Mouse (Mus musculus) heart, embryonic 12.5 days (tissue): ENCODE results near the gene Coro2a. TPM values are rescaled to one million over a fixed set of nuclear protein-coding genes. Genes with fewer than 3 reads are reported as not detected.

Source experiments
- ATAC-seq: fragments of 200-750 bp; cut with Nextera tagmentation; 2 replicates; pipeline ENCODE4 v1.8.0; 2017; ENCODE audit warnings: moderate TSS enrichment, moderate library complexity; ENCODE audit not compliant: insufficient number of reproducible peaks, low FRiP score
- H3K27ac ChIP-seq: fragments of 300-500 bp; sonication (generic); 2 replicates; pipeline ENCODE4 v1.5.1; 2016; ENCODE audit warnings: mild to moderate bottlenecking, moderate library complexity; ENCODE audit not compliant: poor library complexity, severe bottlenecking
- H3K27me3 ChIP-seq: fragments of 300-500 bp; sonication (generic); replicated peaks from 2 replicates; pipeline ENCODE4 v1.6.1; 2016; ENCODE audit warnings: mild to moderate bottlenecking, moderate library complexity
- H3K36me3 ChIP-seq: fragments of 300-500 bp; sonication (generic); 2 replicates; pipeline ENCODE4 v1.6.1; 2016; ENCODE audit warnings: mild to moderate bottlenecking, moderate library complexity
- H3K4me1 ChIP-seq: fragments of 300-500 bp; sonication (generic); replicated peaks from 2 replicates; pipeline ENCODE4 v1.6.1; 2016; ENCODE audit warnings: mild to moderate bottlenecking
- H3K4me2 ChIP-seq: fragments of 300-500 bp; sonication (generic); 2 replicates; pipeline ENCODE4 v1.6.1; 2016; ENCODE audit warnings: mild to moderate bottlenecking, moderate library complexity
- H3K4me3 ChIP-seq: fragments of 300-500 bp; sonication (generic); 2 replicates; pipeline ENCODE4 v1.5.1; 2016; ENCODE audit warnings: mild to moderate bottlenecking
- H3K9ac ChIP-seq: fragments of 300-500 bp; sonication (generic); 2 replicates; pipeline ENCODE4 v1.6.1; 2016; ENCODE audit warnings: mild to moderate bottlenecking, moderate library complexity
- H3K9me3 ChIP-seq: fragments of 300-500 bp; sonication (generic); replicated peaks from 2 replicates; pipeline ENCODE4 v1.6.1; 2016; ENCODE audit warnings: mild to moderate bottlenecking, moderate library complexity
- WGBS: fragments of 180-500 bp; shearing (Covaris S2); methylation state at CpG from one replicate; pipeline ENCODE4 v1.1.7; 2016; 5-methylcytosine and 5-hydroxymethylcytosine counted together
- polyA plus RNA-seq: library from polyadenylated mRNA; unstranded; fragments of >200 nt; fragmentation: Nextera tagmentation; extraction: Ambion mirVana; gene quantifications from 2 replicates; pipeline ENCODE4 v1.2.1, GENCODE M21; 2016

Coro2a gene
- polyA plus RNA-seq, 1 experiment from 2014 or later: 0.34 TPM

- H3K4me2 ChIP-seq: no peak overlapping the region
- peaks cover 34% of the 10 kb centered on the region for H3K27me3 ChIP-seq
- H3K27ac ChIP-seq: no peak overlapping the region
- peaks cover 11% of the 10 kb centered on the region for H3K9me3 ChIP-seq
- no peaks in the 10 kb centered on the region for H3K36me3 ChIP-seq
- no peak for ATAC-seq
- H3K4me3 ChIP-seq: no peak overlapping the region
- WGBS: 89% methylated on average over 4 of the region's 4 CpGs
- no peak overlapping the region for H3K9ac ChIP-seq
- H3K4me1 ChIP-seq: peaks cover 31% of the 10 kb centered on the region
Observed at GRCm38 (mm10) chr4:46523324-46523723, 78.7 kb downstream of the Coro2a start.

GRCm38 (mm10) chr4:46521457-46521856 is 80.5 kb downstream of the Coro2a start:
- WGBS: 45% methylated on average over 10 of the region's 10 CpGs
- no peak for ATAC-seq
- Histone ChIP-seq H3K4me1 (peaks cover 23% of the 10 kb centered on the region), H3K9ac (no peak overlapping the region), H3K27me3 (peaks cover 41% of the 10 kb centered on the region), H3K9me3 (peaks cover 11% of the 10 kb centered on the region), H3K36me3 (no peaks in the 10 kb centered on the region), H3K27ac (no peak overlapping the region), H3K4me2 (peak overlapping the region; percentile 30; the same call in 1 of the 2 replicates), H3K4me3 (no peak overlapping the region)

GRCm38 (mm10) chr4:46520491-46520890 is 81.5 kb downstream of the Coro2a start:
- Histone ChIP-seq H3K4me2 (peak overlapping the region; percentile 30), H3K27ac (0 out of 2 replicates have a peak overlapping the region, but pooled peaks have one; percentile 19)

GRCm38 (mm10) chr4:46507736-46508460 is 94.1 kb downstream of the Coro2a start:
- Histone ChIP-seq H3K27ac (peak overlapping the region; percentile 51; the same call in 1 of the 2 replicates), H3K4me1 (peaks cover 7% of the 10 kb centered on the region; the same call in 1 of the 2 replicates), H3K4me3 (peak overlapping the region; percentile 69), H3K36me3 (peaks cover 17% of the 10 kb centered on the region), H3K9me3 (peaks cover 4% of the 10 kb centered on the region), H3K9ac (no peak overlapping the region), H3K4me2 (peak overlapping the region; percentile 97), H3K27me3 (peaks cover 7% of the 10 kb centered on the region; the same call in 1 of the 2 replicates)
- peak; percentile 40; the same call in 1 of the 2 replicates for ATAC-seq
- WGBS: 12% methylated on average over 16 of the region's 16 CpGs

More at GRCm38 (mm10) chr4:46520491-46520890, 81.5 kb downstream of the Coro2a start:
- Histone ChIP-seq H3K9ac (no peak overlapping the region), H3K4me3 (no peak overlapping the region), H3K9me3 (peaks cover 11% of the 10 kb centered on the region), H3K27me3 (peaks cover 39% of the 10 kb centered on the region), H3K36me3 (no peaks in the 10 kb centered on the region), H3K4me1 (peaks cover 23% of the 10 kb centered on the region)
- ATAC-seq: peak; percentile 57
- WGBS: 22% methylated on average over 2 of the region's 2 CpGs

GRCm38 (mm10) chr4:46506801-46507610 is 95.0 kb downstream of the Coro2a start:
- Histone ChIP-seq H3K4me2 (peak overlapping the region; percentile 97), H3K36me3 (peaks cover 26% of the 10 kb centered on the region), H3K27ac (no peak overlapping the region), H3K4me3 (peak overlapping the region; percentile 69), H3K27me3 (peaks cover 7% of the 10 kb centered on the region; the same call in 1 of the 2 replicates), H3K9ac (peak overlapping the region; percentile 76), H3K9me3 (peaks cover 4% of the 10 kb centered on the region), H3K4me1 (peaks cover 7% of the 10 kb centered on the region; the same call in 1 of the 2 replicates)
- ATAC-seq: peak; percentile 97
- under 1% methylated on average over 94 of the region's 94 CpGs for WGBS

GRCm38 (mm10) chr4:46505361-46506057 is 96.5 kb downstream of the Coro2a start:
- H3K4me3 ChIP-seq: no peak overlapping the region
- H3K4me1 ChIP-seq: peaks cover 7% of the 10 kb centered on the region; the same call in 1 of the 2 replicates
- no peak overlapping the region for H3K27ac ChIP-seq
- no peak overlapping the region for H3K9ac ChIP-seq
- WGBS: 67% methylated on average over 8 of the region's 8 CpGs
- ATAC-seq: no peak
- peaks cover under 1% of the 10 kb centered on the region; the same call in 1 of the 2 replicates for H3K9me3 ChIP-seq
- no peak overlapping the region for H3K4me2 ChIP-seq
- peaks cover 7% of the 10 kb centered on the region; the same call in 1 of the 2 replicates for H3K27me3 ChIP-seq
- peaks cover 40% of the 10 kb centered on the region for H3K36me3 ChIP-seq

- peaks cover 7% of the 10 kb centered on the region; the same call in 1 of the 2 replicates for H3K4me1 ChIP-seq
- H3K36me3 ChIP-seq: peaks cover 55% of the 10 kb centered on the region
- H3K27me3 ChIP-seq: peaks cover 7% of the 10 kb centered on the region; the same call in 1 of the 2 replicates
- H3K4me2 ChIP-seq: no peak overlapping the region
- no peak overlapping the region for H3K27ac ChIP-seq
- ATAC-seq: no peak
- 67% methylated on average over 3 of the region's 3 CpGs for WGBS
- H3K4me3 ChIP-seq: no peak overlapping the region
- H3K9ac ChIP-seq: no peak overlapping the region
- H3K9me3 ChIP-seq: no peaks in the 10 kb centered on the region
Observed at GRCm38 (mm10) chr4:46503881-46504280, 98.1 kb downstream of the Coro2a start.

- Histone ChIP-seq H3K4me1 (peaks cover 7% of the 10 kb centered on the region; the same call in 1 of the 2 replicates), H3K9me3 (no peaks in the 10 kb centered on the region), H3K4me2 (no peak overlapping the region), H3K36me3 (peaks cover 55% of the 10 kb centered on the region), H3K9ac (no peak overlapping the region), H3K27ac (no peak overlapping the region), H3K4me3 (no peak overlapping the region), H3K27me3 (peaks cover 7% of the 10 kb centered on the region; the same call in 1 of the 2 replicates)
- ATAC-seq: no peak
- WGBS: 77% methylated on average over 16 of the region's 16 CpGs
Observed at GRCm38 (mm10) chr4:46502606-46503502, 99.1 kb downstream of the Coro2a start.

- H3K36me3 ChIP-seq: peaks cover 76% of the 10 kb centered on the region
Observed at GRCm38 (mm10) chr4:46498976-46499375, 103.0 kb downstream of the Coro2a start.

GRCm38 (mm10) chr4:46498511-46498910 is 103.5 kb downstream of the Coro2a start:
- no peak for ATAC-seq
- no peak overlapping the region for H3K4me2 ChIP-seq
- no peak overlapping the region for H3K27ac ChIP-seq
- no peak overlapping the region for H3K4me3 ChIP-seq
- H3K9ac ChIP-seq: no peak overlapping the region
- H3K4me1 ChIP-seq: no peaks in the 10 kb centered on the region
- H3K27me3 ChIP-seq: no peaks in the 10 kb centered on the region
- H3K36me3 ChIP-seq: peaks cover 76% of the 10 kb centered on the region
- no peaks in the 10 kb centered on the region for H3K9me3 ChIP-seq
- WGBS: 70% methylated on average over 3 of the region's 3 CpGs

More at GRCm38 (mm10) chr4:46498976-46499375, 103.0 kb downstream of the Coro2a start:
- H3K27me3 ChIP-seq: no peaks in the 10 kb centered on the region
- H3K9me3 ChIP-seq: no peaks in the 10 kb centered on the region
- H3K4me3 ChIP-seq: no peak overlapping the region
- H3K4me2 ChIP-seq: no peak overlapping the region
- no peak for ATAC-seq
- H3K4me1 ChIP-seq: no peaks in the 10 kb centered on the region
- 15% methylated on average over 4 of the region's 4 CpGs for WGBS
- no peak overlapping the region for H3K9ac ChIP-seq
- no peak overlapping the region for H3K27ac ChIP-seq
